Mouse (Mus musculus) left cerebral cortex, adult 11 months (tissue): ENCODE data around the gene Gnaz.

Experiments used
- DNase-seq: peaks from one replicate; pipeline ENCODE4 v3.0.0; 2022; ENCODE audit warnings: low spot score

Gene Gnaz

GRCm38 (mm10) chr10:75063301-75063965 is 96.5 kb downstream of the Gnaz start:
- no peak for DNase-seq

- no peak for DNase-seq
These were observed 98.7 kb downstream of the Gnaz start for GRCm38 (mm10) chr10:75065691-75066090.
